Mouse (Mus musculus): ENCODE measurements around the gene Usp2.

The Usp2 gene

DNA sequence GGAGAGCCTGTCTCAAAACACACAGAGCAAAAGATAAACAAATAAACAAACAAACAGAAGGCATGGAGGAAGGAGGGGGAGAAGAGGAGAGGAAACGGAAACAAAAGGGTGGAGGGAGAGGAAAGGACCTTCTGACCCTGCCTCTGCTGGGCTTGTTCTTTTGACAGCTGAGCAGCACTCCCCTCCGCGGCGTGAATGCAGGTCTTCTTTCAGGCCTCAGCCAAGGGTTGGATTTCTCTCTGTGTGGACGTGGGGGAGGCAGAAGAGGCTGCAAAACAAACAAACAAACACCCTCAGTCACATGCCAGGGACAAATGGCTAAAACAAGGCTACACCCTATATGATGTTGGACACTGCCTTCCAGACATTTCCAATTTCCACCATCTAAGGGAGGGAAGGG, 58.2 kb downstream of the Usp2 start:
- DNase-seq (ENCODE audit: low spot score) = no peak

DNA sequence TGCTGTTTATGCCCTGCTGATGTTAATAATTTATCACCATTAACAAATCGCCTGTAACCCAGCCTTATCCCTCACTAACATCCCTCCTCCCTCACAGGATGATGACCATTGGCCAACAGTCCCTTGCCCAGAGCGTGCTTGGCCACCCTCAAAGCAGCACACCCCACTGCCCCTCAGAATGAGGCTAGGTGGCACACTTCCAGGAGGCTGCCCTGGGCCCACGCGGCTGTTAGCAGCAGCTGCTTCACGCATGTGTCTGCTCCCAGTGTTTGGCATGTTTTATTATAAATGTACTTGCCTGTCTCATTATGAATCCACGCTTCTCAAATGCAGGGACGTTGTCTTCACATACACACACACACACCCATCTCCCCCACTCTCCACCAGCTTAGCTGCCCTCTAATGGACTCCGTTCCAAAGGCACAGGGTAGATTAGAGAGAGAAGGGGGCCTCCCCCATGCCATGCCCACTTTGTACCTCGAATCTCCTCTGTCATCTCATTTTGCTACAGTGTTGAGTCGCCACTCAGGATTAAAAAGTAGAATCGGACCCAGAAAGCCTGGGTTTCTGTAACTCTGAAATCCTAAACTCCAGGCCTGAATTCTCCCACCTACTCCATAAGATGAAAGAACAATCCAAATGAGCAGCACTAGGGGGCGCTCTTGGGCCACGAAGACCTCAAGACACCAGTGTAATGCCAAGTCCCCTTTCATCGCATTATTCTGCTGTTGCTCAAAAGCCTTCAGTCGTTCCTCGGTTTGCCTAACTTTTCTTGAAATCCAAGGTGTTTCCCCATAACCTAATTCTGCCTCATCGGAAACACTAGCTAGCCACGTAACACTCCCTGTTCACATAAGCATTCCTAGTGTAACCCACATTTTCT, 59.0 kb downstream of the Usp2 start:
- peak; percentile 79 for DNase-seq (ENCODE audit: low spot score)

DNA sequence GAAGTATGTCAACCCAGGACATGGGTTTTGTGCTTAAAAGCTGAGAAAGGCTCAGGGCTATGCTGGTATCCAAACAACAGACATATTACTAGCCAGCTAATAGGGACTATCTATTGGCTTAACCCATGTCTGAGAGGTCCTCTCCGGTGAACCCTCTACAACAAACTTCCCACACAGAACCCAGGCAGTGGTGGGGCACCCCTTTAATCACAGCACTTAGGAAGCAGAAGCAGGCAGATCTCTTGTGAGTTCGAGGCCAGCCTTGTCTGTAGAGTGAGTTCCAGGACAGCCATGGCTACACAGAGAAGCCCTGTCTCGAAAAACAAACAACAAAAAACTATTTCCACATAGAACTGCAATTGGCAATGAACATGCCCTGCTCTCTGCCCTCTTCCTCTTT, 59.9 kb downstream of the Usp2 start:
- DNase-seq (ENCODE audit: low spot score) = no peak

DNA sequence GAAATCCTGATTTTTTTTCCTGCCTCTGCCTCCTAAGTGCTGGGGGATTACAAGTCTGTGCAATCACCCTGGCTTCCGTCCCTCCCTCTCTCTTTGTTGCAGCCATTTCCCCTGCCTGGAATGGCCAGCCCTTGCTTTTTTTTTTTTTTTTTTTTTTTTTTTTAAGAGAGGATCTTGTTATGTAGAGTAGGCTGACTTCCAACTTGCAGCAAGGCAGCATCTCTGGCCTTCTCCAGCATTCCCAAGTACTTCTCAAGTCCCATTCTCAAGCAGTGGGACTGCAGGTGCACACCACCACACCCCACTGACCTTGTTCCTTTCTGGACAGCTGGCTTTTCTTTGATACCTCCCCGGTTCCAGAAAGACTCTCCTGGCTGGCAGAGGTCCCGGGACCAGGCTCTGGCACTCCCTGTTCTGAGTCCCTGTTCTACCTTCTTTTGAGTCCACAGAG, 60.6 kb downstream of the Usp2 start:
- DNase-seq (ENCODE audit: low spot score) = no peak

DNA sequence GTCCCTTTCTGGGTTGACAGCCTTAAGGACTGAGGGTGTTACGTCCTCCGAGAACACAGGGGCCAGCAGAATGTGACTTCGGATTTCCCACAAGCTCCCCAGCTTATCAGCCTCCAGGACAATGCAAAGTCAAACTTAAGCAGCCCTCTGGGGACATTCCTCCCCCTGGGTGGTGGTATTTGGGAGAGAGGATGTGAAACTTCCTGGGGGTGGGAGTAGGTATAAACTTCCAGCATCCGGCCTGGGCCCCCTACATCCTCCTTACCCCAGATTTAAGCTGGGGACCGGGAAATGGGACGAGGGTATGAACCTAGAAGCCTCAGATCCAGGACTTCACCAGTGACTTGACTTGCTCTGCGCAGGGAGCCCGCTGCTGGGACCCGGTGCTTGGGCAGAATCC, 62.8 kb downstream of the Usp2 start:
- no peak for DNase-seq (ENCODE audit: low spot score)

DNA sequence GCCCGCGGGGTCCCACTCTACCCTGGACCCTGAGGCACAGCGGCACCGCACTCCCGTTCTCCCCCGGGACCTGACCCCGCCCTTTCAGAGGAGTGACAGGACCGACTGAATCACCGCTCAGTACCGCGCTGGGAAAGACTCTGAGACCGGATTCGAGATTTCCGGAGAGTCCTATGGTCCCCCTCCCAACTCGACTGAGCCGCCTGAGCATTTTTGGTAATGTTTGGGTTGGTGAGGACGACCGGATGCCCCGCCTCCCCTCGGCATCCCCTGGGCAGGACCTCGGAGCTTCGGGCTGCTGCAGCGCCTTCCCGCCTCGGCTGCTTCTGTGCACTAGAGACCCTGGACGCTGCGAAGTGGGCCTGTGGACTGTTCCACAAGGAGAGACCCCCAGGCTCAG, 63.2 kb downstream of the Usp2 start:
- no peak for DNase-seq (ENCODE audit: low spot score)

DNA sequence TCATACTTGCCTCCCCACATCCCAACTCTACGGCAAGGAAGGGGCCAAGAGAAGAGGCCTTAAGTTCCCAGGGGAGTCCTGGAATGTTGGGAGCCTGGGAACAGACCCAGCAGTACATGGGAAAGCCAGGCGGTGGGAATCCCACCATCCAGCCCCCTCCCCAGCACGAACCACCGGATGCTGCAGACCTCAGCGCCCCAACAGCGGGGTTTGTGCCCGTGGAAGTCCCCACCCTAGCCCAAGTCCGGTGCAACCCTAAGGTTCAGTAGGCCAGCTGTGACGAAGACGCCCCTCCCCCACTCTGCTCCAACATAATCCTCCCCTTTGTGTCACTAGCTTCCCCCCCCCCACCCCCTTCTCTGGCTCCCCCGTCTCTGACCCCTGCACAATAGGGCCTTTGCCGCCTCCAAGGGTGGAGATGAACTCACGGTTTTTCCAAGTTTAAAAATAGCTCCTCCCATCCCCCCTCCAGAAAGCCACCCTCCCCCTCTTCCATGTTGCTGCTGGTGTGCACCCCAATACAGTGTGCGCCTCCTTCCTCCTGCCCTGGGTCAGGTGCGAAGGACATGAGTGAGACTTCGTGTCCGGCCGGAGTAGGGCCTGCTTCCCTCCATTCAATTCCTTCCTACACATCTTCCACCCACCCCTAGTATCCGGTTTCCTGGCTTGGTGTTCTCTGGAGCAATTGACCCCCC, 63.9 kb downstream of the Usp2 start:
- DNase-seq (ENCODE audit: low spot score) = no peak

DNA sequence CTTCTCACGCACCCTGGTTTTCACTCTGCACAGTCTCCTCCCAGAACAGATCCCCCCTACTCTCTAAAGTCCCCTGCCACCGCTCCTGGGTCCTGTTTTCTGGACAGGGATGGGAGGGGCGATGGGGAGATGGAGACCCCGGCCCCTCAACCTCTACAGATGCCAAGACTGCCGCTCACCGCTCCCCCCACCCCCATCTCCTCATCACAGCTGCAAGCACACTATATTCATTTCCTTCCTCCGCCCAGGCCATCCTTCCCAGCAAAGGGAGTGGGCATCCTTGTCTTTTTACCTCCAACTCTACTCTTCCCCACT, 64.4 kb downstream of the Usp2 start:
- no peak for DNase-seq (ENCODE audit: low spot score)

DNA sequence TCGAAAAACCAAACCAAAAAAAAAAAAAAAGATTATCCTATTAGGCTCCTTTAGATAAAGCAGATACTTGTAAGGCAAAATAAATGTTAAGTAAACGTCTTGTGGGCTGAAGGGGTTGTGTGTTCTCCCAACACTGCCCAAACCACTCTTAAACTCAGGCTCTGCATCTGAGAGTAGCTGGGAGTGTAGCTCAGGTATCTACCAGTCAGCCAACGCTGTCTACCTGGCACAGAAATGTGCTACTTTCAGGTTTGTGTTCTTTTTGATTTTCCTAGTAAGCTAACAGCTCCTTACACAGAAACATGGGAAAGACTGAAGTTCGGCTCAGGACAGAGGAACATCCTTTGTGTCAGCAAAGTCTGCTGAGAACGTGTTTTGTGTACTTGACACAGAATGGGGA, 65.4 kb downstream of the Usp2 start:
- DNase-seq (ENCODE audit: low spot score) = no peak

DNA sequence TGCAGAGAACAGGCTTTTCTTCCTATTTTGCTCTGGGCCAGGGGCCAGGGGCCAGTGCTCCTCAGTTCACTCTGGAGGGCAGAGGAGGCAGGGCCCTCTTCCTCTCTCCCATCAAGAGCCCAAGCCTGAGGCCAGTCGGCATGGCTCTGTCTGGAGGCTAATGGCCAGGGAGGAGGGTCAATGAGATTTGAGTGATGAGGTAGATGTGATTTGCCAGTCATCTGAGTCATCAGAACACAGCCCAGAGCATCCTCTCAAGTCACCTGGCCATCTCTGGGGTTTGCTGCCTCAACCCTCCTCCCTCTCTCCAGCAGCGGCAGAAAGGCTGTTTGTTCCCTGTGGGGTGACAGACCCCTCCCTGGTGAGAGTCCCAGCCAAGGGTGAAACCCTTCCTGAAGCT, 66.5 kb downstream of the Usp2 start:
- DNase-seq (ENCODE audit: low spot score) = no peak

DNA sequence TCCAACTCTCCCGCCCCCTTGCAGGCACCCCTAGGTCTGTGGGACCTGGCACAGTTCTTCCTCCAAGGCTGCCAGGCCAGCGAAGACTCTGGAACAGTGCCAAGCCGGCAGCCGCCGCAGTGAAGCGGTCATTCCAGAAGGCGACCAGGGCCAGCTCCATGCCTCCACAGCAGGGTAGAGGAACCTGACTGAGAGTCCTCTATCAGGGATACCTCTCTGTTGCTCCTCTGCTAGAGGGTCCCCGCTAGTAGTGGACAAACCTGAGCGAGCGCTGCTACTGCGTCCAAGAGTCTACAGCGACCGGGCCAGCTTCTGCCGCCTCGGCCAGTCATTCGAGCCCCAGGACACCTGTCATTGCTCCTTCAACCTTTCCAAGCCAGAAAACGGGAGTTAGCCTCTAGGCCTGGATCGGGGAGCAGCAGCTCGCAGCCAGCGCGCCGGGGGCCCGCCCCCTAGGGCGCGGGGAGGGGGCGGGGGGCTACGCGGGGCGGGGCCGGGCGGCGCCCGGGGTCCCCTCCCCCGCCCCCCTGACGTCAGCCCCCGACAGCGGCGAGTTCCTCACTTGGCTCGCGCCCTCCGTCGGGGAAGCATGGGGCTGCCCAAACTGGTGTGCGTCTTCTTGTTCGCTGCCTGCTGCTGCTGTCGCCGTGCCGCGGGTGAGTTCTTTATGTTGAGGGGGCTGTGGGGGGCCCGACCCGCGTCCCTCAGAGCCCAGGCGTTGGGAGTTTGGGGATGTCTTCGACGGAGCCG, 67.5 kb downstream of the Usp2 start, which contains the start of gene Mcam:
Gene Mcam, plus strand, starts transcription at position 369 of the 750 bp plus-strand sequence.
- no peak for DNase-seq (ENCODE audit: low spot score)

DNA sequence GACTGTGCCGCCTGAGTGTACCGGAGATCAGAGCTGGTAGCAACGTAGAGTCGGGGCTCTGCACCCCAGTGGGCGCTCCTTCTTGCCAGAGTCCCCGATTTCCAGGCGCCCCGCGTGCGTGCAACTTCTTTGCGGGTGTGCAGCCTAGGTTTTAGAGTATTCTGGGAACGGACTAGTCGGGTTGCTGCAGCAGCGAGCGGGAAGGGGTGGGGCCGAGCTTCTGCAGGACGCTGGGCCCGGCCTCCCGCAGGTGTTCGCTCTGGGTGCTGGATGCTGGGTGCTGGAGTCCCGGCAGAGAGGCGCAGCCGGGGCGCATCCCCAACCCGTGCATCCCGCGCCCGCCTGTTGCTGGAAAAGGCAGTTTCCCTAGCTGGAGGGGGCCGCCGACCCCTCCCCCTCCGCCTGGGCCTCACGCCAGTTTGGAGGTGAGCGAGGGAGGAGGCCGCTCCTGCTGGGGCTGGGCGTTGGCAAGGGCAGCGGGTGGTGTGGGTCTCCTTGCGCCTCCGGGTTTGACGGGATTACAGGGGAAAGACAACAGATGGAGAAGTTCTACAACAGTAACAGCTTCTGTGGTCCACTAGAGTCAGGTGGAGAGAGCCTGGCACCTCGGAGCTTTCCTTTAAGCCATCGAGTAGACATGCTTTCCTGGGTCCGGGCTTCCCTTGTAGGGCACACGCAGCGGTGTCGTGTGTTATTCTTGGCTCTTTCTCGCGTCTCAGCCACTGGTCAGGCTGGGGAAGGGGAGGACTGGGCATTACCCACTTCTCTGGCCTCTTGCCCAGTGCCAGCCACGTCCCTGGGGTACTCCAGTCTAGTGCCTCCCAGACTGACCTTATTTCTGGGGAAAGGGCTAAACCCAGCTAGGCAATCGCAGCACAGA, 68.3 kb downstream of the Usp2 start:
- DNase-seq (ENCODE audit: low spot score) = no peak

DNA sequence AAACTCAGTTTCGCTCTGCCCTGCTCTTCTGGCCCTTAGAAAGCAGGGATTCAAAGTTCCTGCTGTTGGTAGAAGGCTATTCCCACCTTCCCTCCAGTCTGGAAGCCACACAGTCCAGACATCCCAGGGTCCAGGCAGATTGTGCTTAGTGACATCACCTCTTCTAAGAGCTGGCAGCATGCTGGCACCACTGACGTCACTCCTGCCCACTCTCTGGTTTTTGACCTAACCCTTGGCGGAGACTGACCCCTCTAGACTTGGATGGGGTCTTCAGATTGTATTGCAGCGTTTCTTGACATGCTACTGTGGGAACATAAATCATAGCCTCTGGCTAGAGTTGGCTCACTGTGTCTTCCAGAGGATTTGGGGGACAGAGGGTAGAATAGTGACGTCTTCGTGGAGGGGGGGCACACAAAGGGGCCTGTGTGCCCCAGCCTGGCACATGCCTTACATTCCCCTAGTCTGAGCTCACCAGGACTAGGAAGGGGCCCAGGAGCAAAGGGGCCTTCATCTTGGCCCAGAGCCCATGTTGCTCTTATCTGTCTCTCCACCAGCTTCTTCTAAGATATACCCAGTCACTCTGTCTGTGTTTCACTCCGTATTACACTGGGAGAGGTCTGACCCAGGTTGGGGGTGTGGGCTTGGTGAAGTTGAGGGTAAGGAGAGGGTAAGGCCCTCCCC, 69.0 kb downstream of the Usp2 start:
- DNase-seq (ENCODE audit: low spot score) = no peak

DNA sequence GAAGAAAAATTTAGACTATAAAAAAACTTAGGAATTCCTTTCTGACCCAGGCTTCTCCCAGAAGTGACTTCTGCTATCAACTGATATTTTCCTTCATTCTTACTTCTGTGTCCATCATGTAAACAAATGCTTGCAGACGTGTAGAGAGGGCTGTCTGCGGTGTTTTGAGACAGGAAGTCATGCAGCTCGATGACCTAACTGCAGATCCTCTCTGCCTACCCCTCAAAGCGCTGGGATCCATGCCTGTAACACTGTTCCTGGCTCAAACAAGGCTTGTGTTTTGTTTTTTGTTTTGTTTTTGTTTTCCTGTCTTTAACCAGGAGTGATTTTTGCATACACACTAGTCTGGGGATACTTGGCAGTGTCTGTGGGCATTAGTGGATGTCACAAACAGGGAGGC, 71.0 kb downstream of the Usp2 start:
- DNase-seq (ENCODE audit: low spot score) = no peak

DNA sequence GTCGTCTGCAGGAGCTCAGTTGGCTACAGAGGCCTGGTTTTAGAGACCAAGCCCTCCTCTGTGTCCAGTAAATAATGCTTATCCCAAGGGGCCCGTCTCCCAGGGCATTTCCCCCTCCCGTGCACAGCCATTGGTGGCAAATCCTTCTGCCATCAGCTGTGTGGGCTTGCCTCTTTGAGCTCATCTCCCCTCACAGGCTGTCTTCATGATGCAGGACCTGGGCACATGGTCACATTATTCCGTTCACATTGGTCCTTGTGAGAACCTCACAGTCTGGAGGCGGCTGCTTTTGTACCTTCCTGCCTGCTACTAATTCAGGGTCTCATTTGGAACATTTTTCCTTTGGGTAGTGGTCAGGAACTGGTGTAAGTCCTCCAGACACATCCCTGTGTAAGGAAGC, 75.1 kb downstream of the Usp2 start:
- DNase-seq (ENCODE audit: low spot score) = no peak

DNA sequence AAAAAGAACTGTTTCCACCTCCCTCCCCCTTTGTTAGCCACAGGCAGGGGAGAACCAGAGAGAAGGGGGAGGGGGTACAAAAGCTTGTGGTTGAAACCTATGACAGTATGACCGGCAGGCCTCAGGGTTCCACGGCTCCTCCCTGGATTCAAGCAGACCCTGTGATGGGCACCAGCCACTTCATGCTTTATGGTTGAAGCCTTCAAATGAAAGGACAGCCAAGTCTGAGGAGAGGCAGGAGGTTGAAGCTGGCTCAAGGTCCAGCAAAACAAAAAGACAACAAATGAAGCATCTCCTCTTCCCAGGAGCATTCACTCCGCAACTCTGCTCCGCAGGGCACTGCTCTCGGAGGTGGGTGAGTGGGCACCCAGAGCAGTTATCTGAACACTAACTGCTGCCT, 76.6 kb downstream of the Usp2 start:
- no peak for DNase-seq (ENCODE audit: low spot score)

DNA sequence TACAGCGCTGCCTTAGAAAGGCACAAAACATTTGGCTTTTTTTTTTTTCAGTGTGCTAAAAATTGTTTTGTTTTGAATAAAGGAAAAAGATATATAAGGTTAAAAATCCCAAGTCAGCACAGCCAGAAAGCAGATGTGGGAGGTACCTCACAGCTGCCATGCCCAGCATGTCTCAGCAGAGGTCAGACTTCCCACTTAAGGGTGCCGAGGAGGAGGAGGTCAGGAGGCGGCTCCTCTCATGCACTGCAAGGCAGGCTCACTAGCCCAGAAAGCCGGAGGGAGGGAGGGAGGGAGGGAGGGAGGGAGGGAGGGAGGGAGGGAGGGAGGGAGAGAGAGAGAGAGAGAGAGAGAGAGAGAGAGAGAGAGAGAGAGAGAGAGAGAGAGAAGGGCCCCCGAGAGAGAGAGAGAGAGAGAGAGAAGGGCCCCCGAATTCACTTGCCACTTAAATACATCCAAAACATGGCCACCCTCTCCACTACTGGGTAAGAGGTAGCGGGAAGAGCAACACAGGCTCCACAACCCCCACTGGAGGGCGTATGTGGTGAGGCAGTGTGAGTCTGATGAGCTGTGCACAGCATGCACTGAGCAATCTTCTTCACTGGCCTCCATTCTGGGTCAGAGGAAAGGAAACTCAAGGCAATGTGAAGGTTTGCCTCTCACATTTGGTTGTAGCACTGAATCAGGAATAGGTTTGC, 77.3 kb downstream of the Usp2 start:
- DNase-seq (ENCODE audit: low spot score) = no peak

DNA sequence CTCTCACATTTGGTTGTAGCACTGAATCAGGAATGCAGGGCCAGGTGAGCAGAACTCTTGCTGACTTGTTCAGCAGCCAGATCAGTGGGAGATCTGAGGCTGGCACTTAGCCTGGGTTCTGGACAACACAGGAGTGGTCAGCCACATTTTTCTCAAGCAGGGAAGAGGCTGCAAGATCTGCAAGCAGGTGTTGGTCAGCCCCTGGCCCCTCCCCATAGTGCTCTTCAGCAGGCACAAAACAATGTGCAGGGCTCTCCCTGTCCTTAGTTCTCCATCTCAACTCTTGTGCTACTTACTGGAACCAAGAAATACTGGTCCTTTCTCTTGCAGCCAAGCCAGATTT, 77.9 kb downstream of the Usp2 start:
- DNase-seq (ENCODE audit: low spot score) = no peak

Measured in left cerebral cortex, adult 11 months (tissue).